Mouse (Mus musculus) CH12F3 (cell line): ENCODE results near the gene Defb47.

Experiments used
- in situ Hi-C: fragments of 300-500 bp; cut with MboI; formaldehyde crosslinking; loops from 2 replicates; pipeline ENCODE4 v1.14.3; 2020; ENCODE audit warnings: low sequenced_read_pairs

The Defb47 gene

GRCm38 (mm10) chr14:62997777-62998176, at the start of gene Defb47:
Gene Defb47, plus strand, starts transcription at chr14:62998077.
- in situ Hi-C loops, result no loop called here

- in situ Hi-C loops, result no loop called here
Observed at GRCm38 (mm10) chr14:62956091-62956490, 41.8 kb upstream of the Defb47 start.

GRCm38 (mm10) chr14:62963632-62964031, 34.2 kb upstream of the Defb47 start:
- in situ Hi-C loops, result no loop called here

GRCm38 (mm10) chr14:62965342-62965741, 32.5 kb upstream of the Defb47 start:
- in situ Hi-C loops, result no loop called here

GRCm38 (mm10) chr14:62965811-62966520, 31.9 kb upstream of the Defb47 start:
- in situ Hi-C loops, result no loop called here

GRCm38 (mm10) chr14:62975046-62975445, 22.8 kb upstream of the Defb47 start:
- in situ Hi-C loops, result no loop called here

- in situ Hi-C loops, result no loop called here
Observed at GRCm38 (mm10) chr14:62979815-62980214, 18.1 kb upstream of the Defb47 start.

GRCm38 (mm10) chr14:62984410-62984809, 13.5 kb upstream of the Defb47 start, which contains the start of gene Defb48:
Gene Defb48, minus strand, starts transcription at chr14:62984510.
- in situ Hi-C loops, result no loop called here

- in situ Hi-C loops, result no loop called here
Observed at GRCm38 (mm10) chr14:62991271-62991670, 6.6 kb upstream of the Defb47 start.

- in situ Hi-C loops, result no loop called here
Observed at GRCm38 (mm10) chr14:62991849-62992510, 5.9 kb upstream of the Defb47 start.

GRCm38 (mm10) chr14:62998977-62999376, 1.1 kb downstream of the Defb47 start:
- in situ Hi-C loops, result no loop called here

- in situ Hi-C loops, result no loop called here
Observed at GRCm38 (mm10) chr14:63002588-63002987, 4.7 kb downstream of the Defb47 start.

- in situ Hi-C loops, result no loop called here
Observed at GRCm38 (mm10) chr14:63011471-63011870, 13.6 kb downstream of the Defb47 start, which contains the start of gene Defb43. Gene Defb43, plus strand, starts transcription at chr14:63011771.

- in situ Hi-C loops, result no loop called here
Observed at GRCm38 (mm10) chr14:63013082-63013481, 15.2 kb downstream of the Defb47 start.

GRCm38 (mm10) chr14:63014667-63015066, 16.8 kb downstream of the Defb47 start:
- in situ Hi-C loops, result no loop called here

GRCm38 (mm10) chr14:63020524-63021156, 22.8 kb downstream of the Defb47 start:
- in situ Hi-C loops, result no loop called here

GRCm38 (mm10) chr14:63046691-63047090, 48.8 kb downstream of the Defb47 start, which contains the start of gene Defb42:
Gene Defb42, plus strand, starts transcription at chr14:63046991.
- in situ Hi-C loops, result no loop called here

GRCm38 (mm10) chr14:63049910-63050370, 52.1 kb downstream of the Defb47 start, which contains the start of gene Defb30:
Gene Defb30, minus strand, starts transcription at chr14:63049960.
- in situ Hi-C loops, result no loop called here
